Mouse (Mus musculus) ES-Bruce4 (cell line): Measurements from ENCODE around the gene Slc9a9.

Experiments
- CTCF ChIP-seq: IDR thresholded peaks from one replicate; pipeline ENCODE4 v1.8.1; 2011; ENCODE audit warnings: low read depth, low read length
- EP300 ChIP-seq: IDR thresholded peaks from 2 replicates; pipeline ENCODE4 v1.6.1; 2011; ENCODE audit warnings: low read depth, low read length; ENCODE audit not compliant: insufficient read depth
- POLR2A ChIP-seq: IDR thresholded peaks from one replicate; pipeline ENCODE4 v1.8.1; 2011; ENCODE audit warnings: low read length; ENCODE audit not compliant: insufficient read depth

- no peak for TF ChIP-seq POLR2A
- no peak for TF ChIP-seq CTCF
- TF ChIP-seq EP300: no peak
Observed at GRCm38 (mm10) chr9:95226986-95227385, 557.3 kb downstream of the Slc9a9 start.
